Mouse (Mus musculus) kidney, adult 11 months (tissue): ENCODE measurements around the gene Samm50.
"Not testable (repeated sequence)": the region's sequence is repeated elsewhere in the genome, so short reads cannot be mapped to it uniquely, and the experiment has no call there.

Source experiments
- DNase-seq: peaks from one replicate; pipeline ENCODE4 v3.0.0; 2022

Samm50 gene

GRCm38 (mm10) chr15:84192058-84192791 lies at the start of gene Samm50:
TSS of gene Samm50 (plus strand) at chr15:84192241.
- peak; percentile 93 for DNase-seq

GRCm38 (mm10) chr15:84156158-84156557 lies 35.9 kb upstream of the Samm50 start:
- DNase-seq: no peak

- DNase-seq: not testable (repeated sequence)
Observed at GRCm38 (mm10) chr15:84157530-84157929, 34.5 kb upstream of the Samm50 start.

- no peak for DNase-seq
Observed at GRCm38 (mm10) chr15:84161871-84162270, 30.2 kb upstream of the Samm50 start.

GRCm38 (mm10) chr15:84166818-84167217 lies 25.2 kb upstream of the Samm50 start:
- DNase-seq: peak; percentile 28

- peak; percentile 94 for DNase-seq
Observed at GRCm38 (mm10) chr15:84167600-84167999, 24.4 kb upstream of the Samm50 start, which contains the start of gene Pnpla3. TSS of gene Pnpla3 (plus strand) at chr15:84167837.

- peak; percentile 44 for DNase-seq
Observed at GRCm38 (mm10) chr15:84168170-84169161, 23.6 kb upstream of the Samm50 start.

GRCm38 (mm10) chr15:84169511-84169910 lies 22.5 kb upstream of the Samm50 start:
- no peak for DNase-seq

GRCm38 (mm10) chr15:84171166-84171565 lies 20.9 kb upstream of the Samm50 start:
- DNase-seq: no peak

- no peak for DNase-seq
Observed at GRCm38 (mm10) chr15:84178733-84179132, 13.3 kb upstream of the Samm50 start.

GRCm38 (mm10) chr15:84182000-84182399 lies 10.0 kb upstream of the Samm50 start:
- no peak for DNase-seq

- DNase-seq: no peak
Observed at GRCm38 (mm10) chr15:84183967-84184366, 8.1 kb upstream of the Samm50 start.

- DNase-seq: no peak
Observed at GRCm38 (mm10) chr15:84186196-84186595, 5.8 kb upstream of the Samm50 start.

GRCm38 (mm10) chr15:84188887-84189530 lies 3.0 kb upstream of the Samm50 start:
- DNase-seq: no peak

- no peak for DNase-seq
Observed at GRCm38 (mm10) chr15:84189881-84190280, 2.2 kb upstream of the Samm50 start.

GRCm38 (mm10) chr15:84191724-84192057 lies 350 bp upstream of the Samm50 start:
- DNase-seq: no peak

GRCm38 (mm10) chr15:84196486-84197165 lies 4.6 kb downstream of the Samm50 start:
- DNase-seq: no peak

GRCm38 (mm10) chr15:84207327-84207726 lies 15.3 kb downstream of the Samm50 start:
- DNase-seq: no peak

- DNase-seq: no peak
Observed at GRCm38 (mm10) chr15:84209517-84210412, 17.7 kb downstream of the Samm50 start.

GRCm38 (mm10) chr15:84210461-84210860 lies 18.4 kb downstream of the Samm50 start:
- no peak for DNase-seq

- no peak for DNase-seq
Observed at GRCm38 (mm10) chr15:84210941-84211340, 18.9 kb downstream of the Samm50 start.

GRCm38 (mm10) chr15:84211564-84211963 lies 19.5 kb downstream of the Samm50 start:
- DNase-seq: no peak
